Mouse (Mus musculus) cerebellum, adult 2 months (tissue): ENCODE measurements around the gene Rpl4.

Source experiments
- CTCF ChIP-seq: fragments of 200-500 bp; IDR thresholded peaks from 2 replicates; pipeline ENCODE4 v1.5.1; 2011; ENCODE audit warnings: low read depth, mild to moderate bottlenecking, control low read depth, low read length, moderate library complexity, borderline replicate concordance; ENCODE audit not compliant: insufficient read depth
- POLR2A ChIP-seq: fragments of 200-500 bp; IDR thresholded peaks from 2 replicates; pipeline ENCODE4 v1.6.1; 2011; ENCODE audit warnings: low read length, control low read depth, borderline replicate concordance; ENCODE audit not compliant: insufficient read depth

DNA sequence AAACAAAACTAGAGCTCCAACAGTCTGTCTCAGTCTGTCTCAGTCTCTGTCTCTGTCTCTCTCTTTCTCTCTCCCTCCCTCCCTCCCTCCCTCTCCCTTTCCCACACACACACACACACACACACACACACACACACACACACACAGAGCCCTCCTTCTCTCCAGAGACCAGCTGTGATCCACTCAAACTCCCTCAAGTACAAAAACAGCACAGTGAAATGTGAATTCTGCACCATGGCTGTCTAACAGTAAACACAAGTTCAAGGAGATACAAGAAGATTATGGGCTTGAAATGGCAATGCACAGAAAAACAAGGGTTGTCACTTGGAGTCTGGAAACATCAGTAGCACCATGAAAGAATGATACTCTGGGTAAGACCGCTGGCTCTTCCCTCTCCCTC, 46.1 kb downstream of the Rpl4 start:
- TF ChIP-seq CTCF (no peak), POLR2A (no peak)
